Mouse (Mus musculus) mouse trophoblast stem cell (cell line): ENCODE results near the gene Gm29644.
"Not testable (repeated sequence)": the region's sequence is repeated elsewhere in the genome, so short reads cannot be mapped to it uniquely, and the experiment has no call there.

Experiments
- in situ Hi-C, 2 experiments: fragments of 300-500 bp; cut with MseI, MboI; formaldehyde crosslinking; loops; 2 replicates in 1 of 2; 3 replicates in 1 of 2; pipeline ENCODE4 v1.15.1; 2025

Gm29644 gene

DNA sequence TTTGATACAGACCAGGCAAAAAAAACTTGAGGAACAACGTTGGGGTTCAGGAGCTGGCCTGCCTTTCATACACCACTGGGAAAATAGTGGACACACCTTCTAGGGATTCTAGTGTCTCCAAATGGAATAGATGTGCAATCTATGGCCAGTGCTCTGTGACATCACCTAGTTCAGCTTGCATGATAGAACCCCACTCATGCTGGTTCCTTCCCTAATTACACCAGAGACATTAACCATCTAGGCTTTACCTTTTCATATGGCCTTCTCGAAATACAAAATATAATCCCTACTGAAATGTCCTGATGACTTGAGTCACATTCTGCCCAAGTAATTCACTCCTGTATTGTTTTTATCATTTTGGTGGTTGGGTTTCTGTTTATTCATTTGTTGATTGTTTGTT lies at the start of gene Gm29644, which contains the start of gene Gm29423:
TSS of gene Gm29644 (minus strand) at position 157 of the 400 bp plus-strand sequence.
TSS of gene Gm29423 (minus strand) at position 101 of the 400 bp plus-strand sequence.
- in situ Hi-C loops = not testable (repeated sequence)

GRCm38 (mm10) chrY:70273542-70273941 lies 29.6 kb downstream of the Gm29644 start, which contains the start of gene Gm21118:
Gm21118 (minus strand) TSS chrY:70273642.
- in situ Hi-C loops = not testable (repeated sequence)
